Mouse (Mus musculus): ENCODE data around the gene Epop.

DNA sequence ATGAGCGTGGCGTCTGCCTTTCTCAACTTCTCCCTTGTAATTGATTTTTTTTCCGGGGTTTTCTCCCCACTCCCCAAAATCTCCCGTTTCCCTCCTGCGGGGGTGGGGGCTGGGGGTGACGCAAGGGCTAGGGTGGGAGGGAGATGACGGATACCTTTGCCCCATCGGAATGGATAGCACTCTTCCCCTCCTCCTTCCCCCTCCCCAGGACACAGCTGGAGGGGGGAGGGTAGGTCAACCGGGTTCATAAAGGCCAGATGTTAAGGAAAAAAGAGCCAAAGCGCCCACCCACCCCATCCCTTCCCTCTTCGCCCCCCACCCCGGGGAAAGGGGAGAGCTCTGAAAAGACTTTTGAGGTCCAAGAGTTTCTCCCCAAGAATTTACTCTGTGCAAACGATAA, 3.1 kb downstream of the Epop start:
- TF ChIP-seq EP300 (IDR thresholded peaks at IDR 0.05; ENCODE audit: insufficient read depth, low read depth, low read length) = no peak
- TF ChIP-seq POLR2A (IDR thresholded peaks at IDR 0.05; ENCODE audit: insufficient read depth, low read depth, low read length) = no peak
- no peak for TF ChIP-seq CTCF (IDR thresholded peaks at IDR 0.05)

Measured in heart, adult 2 months (tissue).